Mouse (Mus musculus) liver, adult 2 months (tissue): ENCODE results near the gene Adgrl4.

ENCODE experiments used
- CTCF ChIP-seq: fragments of 200-500 bp; IDR thresholded peaks from 2 replicates; pipeline ENCODE4 v1.5.1; 2011; ENCODE audit warnings: low read depth, low read length, control low read depth
- POLR2A ChIP-seq: fragments of 200-500 bp; IDR thresholded peaks from 2 replicates; pipeline ENCODE4 v1.6.1; 2011; ENCODE audit warnings: low read length, control low read depth; ENCODE audit not compliant: insufficient read depth; ENCODE audit errors: extremely low read depth

- TF ChIP-seq CTCF (no peak), POLR2A (no peak)
Observed at GRCm38 (mm10) chr3:151416931-151417330, 20.8 kb upstream of the Adgrl4 start.
